Comparison of ENCODE assay signal across 30 mouse cellular contexts in the genomic region with DNA sequence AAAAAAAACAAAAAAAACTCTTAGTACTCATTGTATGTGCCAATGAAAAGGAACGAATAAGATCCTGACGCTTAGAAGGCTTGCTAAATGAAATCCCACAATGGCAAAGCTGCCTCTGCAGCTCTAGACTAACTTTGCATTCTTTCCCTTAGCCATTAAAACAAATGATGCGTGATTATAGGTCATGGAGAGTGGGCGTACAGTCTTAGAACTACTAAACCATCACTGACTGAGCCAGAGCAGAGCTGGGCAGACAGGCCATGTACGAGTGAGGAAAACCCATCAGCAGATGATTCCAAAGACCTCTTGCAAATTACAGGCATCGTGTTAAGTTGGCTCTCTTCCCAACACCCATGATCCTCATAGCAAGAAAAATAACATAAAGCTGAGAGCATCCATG. TPM values are rescaled to one million over a fixed set of nuclear protein-coding genes. Genes with fewer than 3 reads are reported as not detected.
DNase-seq lines count a peak whose midpoint lies in the region; ATAC-seq lines count a peak whose summit lies in the region.
"Had no signal": no experiment of that assay in that cellular context is flagged by ENCODE, and none has a peak within 500 bp of the region (broad histone marks: within the 10 kb centered on the region; RNA-seq: fewer than 3 reads in every experiment).

No protein-coding gene starts in this region.

- H3K27me3 ChIP-seq in kidney, embryonic 14.5 days (ENCODE audit: control insufficient read depth, insufficient read depth, low read length): no peaks in the 10 kb centered on the region
- H3K27me3 ChIP-seq: CH12.LX; embryonic facial prominence, embryonic 15.5 days; forebrain, embryonic 12.5 days; hindbrain, embryonic 12.5 days; intestine, embryonic 15.5 days; limb, embryonic 13.5 days; liver, embryonic 12.5 days; neural tube, embryonic 12.5 days had no signal

- peaks cover 10% of the 10 kb centered on the region; the same call in 1 of the 2 replicates for H3K4me1 ChIP-seq in kidney, embryonic 14.5 days (ENCODE audit: control insufficient read depth, insufficient read depth, low read length)
- H3K4me1 ChIP-seq: embryonic facial prominence, embryonic 15.5 days; intestine, embryonic 15.5 days; liver, embryonic 12.5 days had no signal

- no peaks in the 10 kb centered on the region for H3K9me3 ChIP-seq in kidney, embryonic 14.5 days (ENCODE audit: control insufficient read depth, low read length)
- H3K9me3 ChIP-seq: embryonic facial prominence, embryonic 15.5 days; forebrain, embryonic 12.5 days; hindbrain, embryonic 12.5 days; intestine, embryonic 15.5 days; limb, embryonic 13.5 days; liver, embryonic 12.5 days; neural tube, embryonic 12.5 days had no signal

- WGBS in kidney, embryonic 14.5 days: 32% methylated on average over 6 of the region's 6 CpGs

- peak; percentile 89 for ATAC-seq in kidney, embryonic 14.5 days (ENCODE audit: low FRiP score, low TSS enrichment)
- ATAC-seq: forebrain, postnatal 0 days; hindbrain, postnatal 0 days; intestine, embryonic 15.5 days; liver, embryonic 12.5 days; liver, postnatal 0 days; midbrain, embryonic 16.5 days had no signal

- peak; percentile 11 to 20 for DNase-seq in cerebellum, postnatal 10 days
- DNase-seq in cerebellum, postnatal 36 days: no peak
- DNase-seq in kidney, adult 18-20 months: peak; percentile 10
- DNase-seq in kidney, postnatal 10 days: no peak
- peak; percentile 6 to 22 for DNase-seq in kidney, postnatal 25 days
- DNase-seq in urinary bladder, postnatal 4 days (ENCODE audit: low spot score in 2 of 2): no peak
- no peak for DNase-seq in testis, postnatal 14 days (ENCODE audit: low spot score)
- DNase-seq: adrenal gland, postnatal 36 days; cerebellum, adult 9-10 months; forebrain, postnatal 0 days; gastrocnemius, postnatal 10 days; layer of hippocampus, adult 9-11 months; liver, postnatal 0 days; lung, postnatal 36 days; right cerebral cortex, adult 18-20 months; spleen, adult 18-20 months; thymus, adult 2 months had no signal

- H3K27ac ChIP-seq in kidney, embryonic 14.5 days (ENCODE audit: low read depth, low read length): 0 out of 2 replicates have a peak overlapping the region, but pooled peaks have one; percentile 37
- H3K27ac ChIP-seq: embryonic facial prominence, embryonic 15.5 days; forebrain, embryonic 12.5 days; hindbrain, embryonic 12.5 days; hindbrain, postnatal 0 days; intestine, embryonic 15.5 days; limb, embryonic 13.5 days; liver, embryonic 12.5 days; neural tube, embryonic 12.5 days had no signal

- no peak overlapping the region for H3K9ac ChIP-seq in kidney, embryonic 14.5 days (ENCODE audit: low read depth, low read length)
- H3K9ac ChIP-seq: embryonic facial prominence, embryonic 15.5 days; forebrain, embryonic 12.5 days; forebrain, postnatal 0 days; hindbrain, embryonic 12.5 days; intestine, embryonic 15.5 days; limb, embryonic 13.5 days; liver, embryonic 12.5 days; liver, postnatal 0 days; neural tube, embryonic 12.5 days had no signal

- no peak overlapping the region for H3K4me2 ChIP-seq in kidney, embryonic 14.5 days (replicated peaks; ENCODE audit: low read depth, low read length)
- H3K4me2 ChIP-seq: embryonic facial prominence, embryonic 15.5 days; forebrain, embryonic 12.5 days; heart, embryonic 11.5 days; hindbrain, embryonic 12.5 days; intestine, embryonic 15.5 days; limb, embryonic 13.5 days; liver, embryonic 12.5 days; midbrain, embryonic 11.5 days; neural tube, embryonic 12.5 days had no signal

- H3K4me3 ChIP-seq in kidney, embryonic 14.5 days (ENCODE audit: low read length): no peak overlapping the region
- H3K4me3 ChIP-seq: embryonic facial prominence, embryonic 15.5 days; forebrain, embryonic 12.5 days; hindbrain, embryonic 12.5 days; intestine, embryonic 15.5 days; limb, embryonic 13.5 days; liver, embryonic 12.5 days; neural tube, embryonic 12.5 days had no signal

- no peaks in the 10 kb centered on the region for H3K36me3 ChIP-seq in kidney, embryonic 14.5 days (ENCODE audit: control insufficient read depth, insufficient read depth, low read length)
- H3K36me3 ChIP-seq: embryonic facial prominence, embryonic 15.5 days; forebrain, embryonic 12.5 days; hindbrain, embryonic 12.5 days; intestine, embryonic 15.5 days; limb, embryonic 13.5 days; liver, embryonic 12.5 days; neural tube, embryonic 12.5 days had no signal

RNA-seq across cellular contexts. Expression of gene Fam160a1, which starts 10.7 kb away (rescaled TPM):
- polyA plus RNA-seq in kidney, embryonic 14.5 days (2014; fragmentation: Nextera tagmentation; extraction: Ambion mirVana): 3.0 and 5.9 TPM in 2 replicates

RNA-seq across cellular contexts. Expression of gene Glt28d2, which starts 59.5 kb away (rescaled TPM):
- polyA plus RNA-seq in kidney, embryonic 14.5 days (2014; fragmentation: Nextera tagmentation; extraction: Ambion mirVana): 1.8 and 2.6 TPM in 2 replicates

RNA-seq across cellular contexts. Expression of gene Gm37240, which starts 59.5 kb away (rescaled TPM):
- polyA plus RNA-seq in kidney, embryonic 14.5 days (2014; fragmentation: Nextera tagmentation; extraction: Ambion mirVana): 5.8 and 15.1 TPM in 2 replicates

Comparison
In these comparisons a context has a peak if more than half of its experiments do, and no peak if none do; other contexts are left out.
1. DNase-seq: peak in cerebellum, postnatal 10 days (2 of 2), kidney, adult 18-20 months (single experiment) and kidney, postnatal 25 days (2 of 2); none in cerebellum, postnatal 36 days (0 of 2), kidney, postnatal 10 days (single experiment), urinary bladder, postnatal 4 days (0 of 2) and testis, postnatal 14 days (single experiment).